Comparison of ENCODE assay signal across 18 mouse cellular contexts in the genomic region with DNA sequence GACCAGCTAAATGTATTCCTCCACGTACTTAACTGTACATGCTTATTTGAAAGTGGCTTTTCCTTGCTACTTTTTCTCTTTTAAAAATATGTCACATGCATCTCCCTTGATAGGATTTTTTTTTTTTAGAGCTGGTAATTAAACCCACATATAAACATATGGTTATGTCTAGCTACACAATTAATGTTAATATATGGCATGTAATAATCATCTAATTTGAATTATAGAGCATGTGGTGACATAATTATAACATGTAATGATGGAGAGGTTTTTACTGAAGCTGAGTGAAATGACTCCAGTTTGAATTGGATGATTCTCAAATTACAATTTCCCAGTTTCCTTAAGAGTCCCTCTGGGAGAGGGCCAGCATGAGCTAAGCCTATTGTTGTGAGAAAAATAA.
"Had no signal": no experiment of that assay in that cellular context is flagged by ENCODE, and none has a peak within 500 bp of the region (broad histone marks: within the 10 kb centered on the region; RNA-seq: fewer than 3 reads in every experiment).

No protein-coding gene starts in this region.

- H3K4me3 ChIP-seq: kidney, embryonic 15.5 days; left cerebral cortex, adult 2 months; liver, embryonic 13.5 days; midbrain, embryonic 12.5 days; myocyte; neural tube, embryonic 13.5 days; stomach, embryonic 15.5 days had no signal

- H3K27me3 ChIP-seq: kidney, embryonic 15.5 days; liver, embryonic 13.5 days; midbrain, embryonic 12.5 days; neural tube, embryonic 13.5 days; stomach, embryonic 15.5 days had no signal

- H3K9me3 ChIP-seq: kidney, embryonic 15.5 days; liver, embryonic 13.5 days; midbrain, embryonic 12.5 days; neural tube, embryonic 13.5 days; stomach, embryonic 15.5 days had no signal

- H3K36me3 ChIP-seq: kidney, embryonic 15.5 days; liver, embryonic 13.5 days; midbrain, embryonic 12.5 days; neural tube, embryonic 13.5 days; stomach, embryonic 15.5 days had no signal

- DNase-seq: kidney, postnatal 10 days; kidney, postnatal 36 days; layer of hippocampus, postnatal 36 days; liver, embryonic 13.5 days; lung, embryonic 14.5 days; retina, postnatal 1 day; right cerebral cortex, postnatal 25 days; spleen, adult 18-20 months; thymus, postnatal 25 days had no signal

- H3K4me2 ChIP-seq: kidney, embryonic 15.5 days; liver, embryonic 13.5 days; lung, embryonic 14.5 days; midbrain, embryonic 12.5 days; neural tube, embryonic 13.5 days; stomach, embryonic 15.5 days had no signal

- H3K9ac ChIP-seq: kidney, embryonic 15.5 days; liver, embryonic 13.5 days; lung, embryonic 14.5 days; midbrain, embryonic 12.5 days; neural tube, embryonic 13.5 days; stomach, embryonic 15.5 days had no signal

- H3K27ac ChIP-seq: kidney, embryonic 15.5 days; left cerebral cortex, adult 2 months; liver, embryonic 13.5 days; macrophage; midbrain, embryonic 12.5 days; neural tube, embryonic 13.5 days; stomach, embryonic 15.5 days had no signal

- H3K4me1 ChIP-seq: kidney, embryonic 15.5 days; liver, embryonic 13.5 days; midbrain, embryonic 12.5 days; stomach, embryonic 15.5 days had no signal

- ATAC-seq: lung, postnatal 0 days; midbrain, embryonic 16.5 days had no signal
